Mouse (Mus musculus) MN1 (cell line): ENCODE results near the gene Snrnp200.
"Not testable (repeated sequence)": the region's sequence is repeated elsewhere in the genome, so short reads cannot be mapped to it uniquely, and the experiment has no call there.

Source experiments
- DNase-seq: peaks from one replicate; pipeline ENCODE4 v3.0.0-alpha.2; 2016; ENCODE audit warnings: low spot score

The Snrnp200 gene

GRCm38 (mm10) chr2:127207547-127208451 is at the start of gene Snrnp200, which contains the start of gene 1810024B03Rik:
Gene Snrnp200, plus strand, starts transcription at chr2:127208386.
Gene 1810024B03Rik, minus strand, starts transcription at chr2:127208280.
- DNase-seq, result peak; percentile 95

- DNase-seq, result peak; percentile 32
Measured at GRCm38 (mm10) chr2:127165675-127166074, 42.5 kb upstream of the Snrnp200 start.

- DNase-seq, result peak; percentile 64
Measured at GRCm38 (mm10) chr2:127166261-127166660, 41.9 kb upstream of the Snrnp200 start.

- DNase-seq, result peak; percentile 81
Measured at GRCm38 (mm10) chr2:127182598-127183381, 25.4 kb upstream of the Snrnp200 start.

- no peak for DNase-seq
Measured at GRCm38 (mm10) chr2:127189574-127189973, 18.6 kb upstream of the Snrnp200 start.

- DNase-seq, result peak; percentile 52
Measured at GRCm38 (mm10) chr2:127204932-127205331, 3.3 kb upstream of the Snrnp200 start.

GRCm38 (mm10) chr2:127205936-127206335 is 2.2 kb upstream of the Snrnp200 start:
- not testable (repeated sequence) for DNase-seq

GRCm38 (mm10) chr2:127206916-127207315 is 1.3 kb upstream of the Snrnp200 start:
- DNase-seq, result no peak

- DNase-seq, result no peak
Measured at GRCm38 (mm10) chr2:127208452-127208769, 225 bp downstream of the Snrnp200 start.

GRCm38 (mm10) chr2:127210701-127211100 is 2.5 kb downstream of the Snrnp200 start:
- DNase-seq, result no peak

- no peak for DNase-seq
Measured at GRCm38 (mm10) chr2:127217746-127218145, 9.6 kb downstream of the Snrnp200 start.

GRCm38 (mm10) chr2:127225261-127225660 is 17.1 kb downstream of the Snrnp200 start:
- DNase-seq, result no peak

- DNase-seq, result no peak
Measured at GRCm38 (mm10) chr2:127237897-127238610, 29.9 kb downstream of the Snrnp200 start.

- DNase-seq, result no peak
Measured at GRCm38 (mm10) chr2:127240065-127240464, 31.9 kb downstream of the Snrnp200 start.

GRCm38 (mm10) chr2:127247592-127248333 is 39.6 kb downstream of the Snrnp200 start, which contains the start of the genes Ciao1 and Tmem127:
Gene Ciao1, minus strand, starts transcription at chr2:127247816.
Gene Tmem127, plus strand, starts transcription at chr2:127247908.
- DNase-seq, result peak; percentile 99

- DNase-seq, result peak; percentile 45
Measured at GRCm38 (mm10) chr2:127248334-127249004, 40.3 kb downstream of the Snrnp200 start.

- no peak for DNase-seq
Measured at GRCm38 (mm10) chr2:127250291-127251008, 42.3 kb downstream of the Snrnp200 start.

GRCm38 (mm10) chr2:127251457-127251856 is 43.3 kb downstream of the Snrnp200 start:
- no peak for DNase-seq

- no peak for DNase-seq
Measured at GRCm38 (mm10) chr2:127251880-127252527, 43.8 kb downstream of the Snrnp200 start.

- no peak for DNase-seq
Measured at GRCm38 (mm10) chr2:127252787-127253186, 44.6 kb downstream of the Snrnp200 start.
